Mouse (Mus musculus) forebrain, embryonic 10.5 days (tissue): ENCODE results near the gene Mrpl53. TPM values are rescaled to one million over a fixed set of nuclear protein-coding genes. Genes with fewer than 3 reads are reported as not detected.

Experiments used
- DNase-seq: peaks from one replicate; pipeline ENCODE4 v3.0.0-alpha.2; 2017; ENCODE audit warnings: low spot score; ENCODE audit errors: extremely low spot score
- H3K27ac ChIP-seq: fragments of 300-500 bp; sonication (generic); 2 replicates; pipeline ENCODE4 v1.5.1; 2016; ENCODE audit warnings: mild to moderate bottlenecking
- H3K27me3 ChIP-seq: fragments of 300-500 bp; sonication (generic); 2 replicates; pipeline ENCODE4 v1.6.1; 2016; ENCODE audit warnings: mild to moderate bottlenecking; ENCODE audit not compliant: poor library complexity, severe bottlenecking
- H3K36me3 ChIP-seq: fragments of 300-500 bp; sonication (generic); replicated peaks from 2 replicates; pipeline ENCODE4 v1.6.1; 2016; ENCODE audit warnings: mild to moderate bottlenecking, moderate library complexity
- H3K4me1 ChIP-seq: fragments of 300-500 bp; sonication (generic); 2 replicates; pipeline ENCODE4 v1.6.1; 2016
- H3K4me3 ChIP-seq: fragments of 300-500 bp; sonication (generic); 2 replicates; pipeline ENCODE4 v1.5.1; 2016; ENCODE audit warnings: mild to moderate bottlenecking, moderate library complexity
- H3K9me3 ChIP-seq: fragments of 300-500 bp; sonication (generic); 2 replicates; pipeline ENCODE4 v1.6.1; 2016; ENCODE audit warnings: mild to moderate bottlenecking, moderate library complexity
- WGBS: fragments of 180-500 bp; shearing (Covaris S2); methylation state at CpG from one replicate; pipeline ENCODE4 v1.1.7; 2016; 5-methylcytosine and 5-hydroxymethylcytosine counted together
- polyA plus RNA-seq: library from polyadenylated mRNA; unstranded; fragments of >200 nt; fragmentation: Nextera tagmentation; extraction: Ambion mirVana; gene quantifications from 2 replicates; pipeline ENCODE4 v1.2.1, GENCODE M21; 2016

Gene Mrpl53
- polyA plus RNA-seq, 1 experiment from 2014 or later: 135 TPM

DNA sequence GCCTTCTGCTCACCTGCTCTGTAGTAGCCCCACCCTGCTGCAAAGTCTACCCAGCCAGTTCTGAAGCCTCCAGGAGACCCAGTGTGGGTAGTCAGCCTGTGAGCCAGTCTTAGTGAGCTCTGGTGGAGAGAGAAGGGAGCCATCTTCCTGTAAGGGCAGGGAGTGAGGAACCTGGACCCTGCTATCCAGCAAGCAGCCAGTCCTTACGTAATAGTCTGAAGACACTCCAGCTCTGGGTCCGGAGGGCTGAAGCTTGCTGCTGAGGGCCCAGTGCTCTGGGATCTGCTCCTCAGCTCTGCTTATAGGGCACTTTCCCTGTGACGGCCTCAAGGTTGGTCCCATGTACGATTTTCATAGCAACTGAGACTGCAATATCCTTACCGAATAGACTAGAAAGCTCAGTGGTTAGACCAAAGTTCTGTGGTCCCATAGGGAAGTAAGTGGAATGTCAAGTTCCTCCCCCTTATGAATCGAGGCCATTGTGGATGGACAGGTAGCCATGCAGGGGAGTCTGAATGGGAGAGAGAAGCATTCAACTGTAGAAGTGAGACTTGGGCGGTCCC is 26.2 kb downstream of the Mrpl53 start, which contains the start of gene Rtkn:
Rtkn (plus strand) TSS at position 513 of the 563 bp plus-strand sequence.
- H3K36me3 ChIP-seq: peaks cover 7% of the 10 kb centered on the region
- H3K4me3 ChIP-seq: peak within 1 kb of the TSS; percentile 64
- no peak for DNase-seq
- peaks cover 30% of the 10 kb centered on the region for H3K27me3 ChIP-seq
- WGBS: 54% methylated on average over 7 of the region's 7 CpGs
- H3K27ac ChIP-seq: peak within 1 kb of the TSS; percentile 97
- peaks cover 61% of the 10 kb centered on the region for H3K4me1 ChIP-seq
- no peaks in the 10 kb centered on the region for H3K9me3 ChIP-seq

DNA sequence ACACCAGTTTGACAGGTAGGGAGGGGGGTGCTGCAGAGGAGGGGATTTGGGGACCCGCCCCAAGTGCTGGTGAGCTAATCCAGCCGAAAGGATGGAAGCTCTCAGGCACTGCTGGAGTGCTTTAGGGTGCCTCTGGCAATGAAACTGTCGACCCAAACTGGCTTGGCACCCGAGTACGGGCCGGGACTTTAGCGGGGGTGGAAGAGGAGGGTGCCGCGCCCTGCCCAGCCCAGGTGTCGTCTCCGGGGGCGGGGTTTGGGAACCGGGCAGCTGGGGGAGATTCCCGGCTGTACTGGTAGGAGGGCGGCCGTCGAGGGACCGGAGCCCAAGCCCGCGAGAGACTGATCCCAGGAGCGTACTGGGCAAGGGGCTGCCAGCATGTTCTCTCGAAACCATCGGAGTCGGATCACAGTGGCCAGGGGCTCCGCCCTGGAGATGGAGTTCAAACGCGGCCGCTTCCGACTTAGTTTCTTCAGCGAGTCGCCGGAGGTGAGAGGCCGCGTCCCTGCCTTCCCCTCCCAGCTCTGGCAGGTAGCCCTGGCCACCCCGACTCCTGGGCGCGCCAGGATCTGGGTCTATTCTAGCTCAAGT is 26.8 kb downstream of the Mrpl53 start:
- Histone ChIP-seq H3K4me3 (peak overlapping the region; percentile 64), H3K36me3 (peaks cover 9% of the 10 kb centered on the region), H3K27me3 (peaks cover 31% of the 10 kb centered on the region), H3K9me3 (no peaks in the 10 kb centered on the region), H3K4me1 (peaks cover 64% of the 10 kb centered on the region), H3K27ac (peak overlapping the region; percentile 97)
- DNase-seq: no peak
- 2% methylated on average over 37 of the region's 37 CpGs for WGBS

DNA sequence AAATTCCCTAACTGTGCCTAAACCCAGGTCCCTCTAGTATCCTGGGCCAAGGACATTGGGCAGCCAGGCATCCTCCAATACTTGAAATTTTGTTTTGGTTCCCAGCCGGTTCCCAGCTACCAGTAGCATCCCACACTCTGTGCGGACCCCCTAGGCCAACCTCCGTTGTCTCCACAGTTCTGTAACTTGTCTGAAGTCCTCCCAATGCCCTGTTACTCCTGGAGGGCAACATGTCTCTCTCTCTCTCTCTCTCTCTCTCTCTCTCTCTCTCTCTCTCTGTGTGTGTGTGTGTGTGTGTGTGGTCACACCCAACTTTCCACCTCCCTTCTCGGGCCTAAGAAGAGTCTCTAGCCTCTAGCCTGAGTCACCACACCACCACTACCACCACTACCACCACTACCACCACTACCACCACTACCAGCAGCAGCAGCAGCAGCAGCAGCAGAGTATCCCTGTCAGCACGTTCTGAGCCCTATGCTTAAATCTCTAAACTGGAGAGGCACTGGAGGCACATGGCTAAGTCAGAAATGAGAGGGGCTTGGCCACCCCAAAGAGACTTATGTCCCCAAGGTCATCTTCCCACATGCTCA is 27.5 kb downstream of the Mrpl53 start:
- Histone ChIP-seq H3K27me3 (peaks cover 38% of the 10 kb centered on the region), H3K27ac (peak overlapping the region; percentile 97), H3K4me3 (peak overlapping the region; percentile 64), H3K36me3 (peaks cover 9% of the 10 kb centered on the region), H3K9me3 (no peaks in the 10 kb centered on the region), H3K4me1 (peaks cover 71% of the 10 kb centered on the region)
- 10% methylated on average over 5 of the region's 5 CpGs for WGBS
- DNase-seq: no peak

DNA sequence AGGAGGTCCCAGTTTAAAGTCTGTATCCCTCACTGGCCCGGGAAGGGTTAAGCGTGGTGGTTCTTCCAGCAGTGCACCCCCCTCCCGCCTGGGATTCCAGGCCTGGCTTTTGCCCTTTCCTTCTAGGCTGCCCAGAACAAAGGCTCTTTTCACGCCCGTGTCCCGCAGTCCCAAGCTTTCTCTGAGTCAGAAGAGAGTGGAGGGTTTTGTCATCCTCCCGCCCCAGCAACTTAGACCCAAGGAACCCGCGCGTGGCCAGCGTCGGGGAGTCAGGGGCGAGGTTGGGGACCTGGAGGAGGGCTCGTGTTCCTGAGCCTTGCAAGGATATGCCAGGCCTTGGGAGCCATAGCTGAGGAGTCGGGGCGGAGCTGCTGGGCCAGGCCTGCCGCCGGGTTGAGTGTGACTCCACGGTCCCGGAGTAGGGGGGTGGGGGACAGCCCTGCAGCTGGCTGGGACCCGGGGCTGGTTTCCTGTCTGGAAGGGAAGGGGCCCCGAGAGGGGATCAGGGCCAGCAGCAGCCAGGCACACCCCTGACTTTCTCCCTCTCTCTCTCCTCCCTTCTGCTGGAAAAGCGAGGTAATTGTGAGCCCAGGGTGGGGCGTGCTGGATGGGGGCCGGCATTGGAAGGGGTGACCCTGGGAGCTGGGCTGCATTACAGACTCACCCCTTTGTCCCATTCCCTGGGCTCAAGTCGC is 28.2 kb downstream of the Mrpl53 start:
- under 1% methylated on average over 26 of the region's 26 CpGs for WGBS
- H3K4me1 ChIP-seq: peaks cover 78% of the 10 kb centered on the region

DNA sequence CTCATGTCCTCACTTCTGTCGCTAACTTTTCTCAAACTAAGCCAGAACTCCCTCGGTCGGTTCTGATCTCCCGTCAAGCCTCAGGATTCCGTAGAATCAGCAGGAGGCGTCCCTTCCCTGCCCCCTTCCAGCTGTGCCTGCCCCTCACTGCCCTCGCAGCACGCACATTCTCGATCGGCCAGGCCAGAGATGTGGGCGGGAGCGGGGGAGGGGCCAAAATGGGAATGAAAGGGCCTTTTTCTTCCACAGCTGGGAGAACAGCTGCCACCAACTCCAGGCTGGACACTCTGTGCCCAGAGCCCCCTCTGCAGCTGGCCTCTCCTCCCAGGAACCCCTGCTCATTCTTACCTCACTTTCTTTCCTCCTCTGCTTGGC is 28.7 kb downstream of the Mrpl53 start:
- peak; percentile 94 for DNase-seq
- no peaks in the 10 kb centered on the region for H3K9me3 ChIP-seq
- peak overlapping the region; percentile 64 for H3K4me3 ChIP-seq
- peak overlapping the region; percentile 97 for H3K27ac ChIP-seq
- under 1% methylated on average over 12 of the region's 12 CpGs for whole genome bisulfite sequencing
- peaks cover 50% of the 10 kb centered on the region for H3K27me3 ChIP-seq
- H3K36me3 ChIP-seq: peaks cover 9% of the 10 kb centered on the region
- H3K4me1 ChIP-seq: peaks cover 83% of the 10 kb centered on the region

More for the DNA sequence above, 28.2 kb downstream of the Mrpl53 start:
- Histone ChIP-seq H3K4me3 (peak overlapping the region; percentile 64), H3K9me3 (no peaks in the 10 kb centered on the region), H3K27ac (peak overlapping the region; percentile 97), H3K27me3 (peaks cover 45% of the 10 kb centered on the region), H3K36me3 (peaks cover 9% of the 10 kb centered on the region)
- peak; percentile 87 for DNase-seq

DNA sequence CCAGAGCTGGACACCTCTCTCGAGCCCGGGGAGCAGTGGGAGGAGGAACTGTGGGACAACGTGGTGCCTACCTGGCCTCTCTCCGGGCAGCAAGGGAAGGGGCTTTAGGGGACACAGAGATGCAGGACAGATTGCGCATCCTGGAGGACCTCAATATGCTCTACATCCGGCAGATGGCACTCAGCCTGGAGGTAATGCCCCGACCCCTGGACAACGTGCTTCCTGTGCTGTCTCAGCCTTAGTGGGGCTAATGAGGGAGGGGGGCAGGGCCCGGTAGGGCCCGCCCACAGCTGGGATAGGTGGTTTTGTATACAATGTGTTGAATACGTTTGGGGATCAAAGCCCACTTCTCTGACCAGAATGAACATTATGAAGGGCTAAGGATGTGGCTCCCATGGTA is 29.2 kb downstream of the Mrpl53 start:
- H3K27ac ChIP-seq: peak overlapping the region; percentile 97
- under 1% methylated on average over 11 of the region's 11 CpGs for WGBS
- H3K36me3 ChIP-seq: peaks cover 9% of the 10 kb centered on the region
- peaks cover 88% of the 10 kb centered on the region for H3K4me1 ChIP-seq
- peak overlapping the region; percentile 64 for H3K4me3 ChIP-seq
- DNase-seq: peak; percentile 71
- H3K27me3 ChIP-seq: peaks cover 55% of the 10 kb centered on the region
- H3K9me3 ChIP-seq: no peaks in the 10 kb centered on the region

DNA sequence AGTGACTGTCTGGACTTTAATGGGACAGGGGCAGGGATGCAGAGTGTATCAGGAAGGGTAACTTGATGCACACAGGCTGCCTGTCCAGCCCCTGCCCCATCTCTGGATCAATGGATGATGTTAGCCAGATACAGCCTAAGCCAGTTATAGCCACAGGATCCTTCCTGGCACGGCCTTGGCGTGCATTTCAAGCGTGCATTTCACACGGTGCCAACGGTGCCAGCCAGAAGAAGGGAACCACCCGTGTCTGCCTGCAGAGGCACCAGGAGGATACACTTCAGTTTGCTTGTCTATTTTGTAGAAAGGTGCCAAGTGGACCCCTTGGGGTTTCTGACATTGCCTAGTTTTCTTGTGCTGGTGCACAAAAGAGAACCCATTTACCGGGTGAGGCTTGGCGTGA is 31.2 kb downstream of the Mrpl53 start:
- no peak for DNase-seq
- 0 out of 2 replicates have a peak overlapping the region, but pooled peaks have one; percentile 11 for H3K27ac ChIP-seq
- no peaks in the 10 kb centered on the region for H3K9me3 ChIP-seq
- H3K27me3 ChIP-seq: peaks cover 42% of the 10 kb centered on the region
- WGBS: 90% methylated on average over 8 of the region's 8 CpGs
- H3K4me3 ChIP-seq: 0 out of 2 replicates have a peak overlapping the region, but pooled peaks have one; percentile 3
- H3K4me1 ChIP-seq: peaks cover 84% of the 10 kb centered on the region
- H3K36me3 ChIP-seq: peaks cover 9% of the 10 kb centered on the region

DNA sequence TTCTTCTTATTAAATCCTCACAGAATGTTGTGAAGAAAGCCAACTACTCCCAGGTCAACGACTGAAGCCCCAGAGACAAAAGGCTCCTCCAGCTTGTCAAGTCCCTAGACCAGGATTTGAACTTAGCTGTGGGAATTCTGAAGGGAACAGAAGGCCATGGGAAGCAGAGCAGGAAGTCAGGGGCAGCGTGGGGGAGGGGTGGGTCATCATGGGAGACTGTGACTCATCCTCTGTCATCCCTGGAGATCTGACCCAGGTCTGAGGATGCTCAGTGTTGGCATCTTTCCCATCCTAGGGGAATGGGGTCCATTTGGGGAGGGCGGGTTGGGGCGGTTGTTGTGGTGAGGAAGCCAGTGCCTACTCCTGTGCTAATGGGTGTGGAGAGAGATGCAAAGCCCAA is 32.8 kb downstream of the Mrpl53 start:
- Histone ChIP-seq H3K4me1 (peaks cover 77% of the 10 kb centered on the region), H3K27me3 (peaks cover 26% of the 10 kb centered on the region), H3K4me3 (peak overlapping the region; percentile 51), H3K27ac (peak overlapping the region; percentile 80), H3K9me3 (no peaks in the 10 kb centered on the region), H3K36me3 (peaks cover 17% of the 10 kb centered on the region)
- WGBS: 22% methylated on average over 4 of the region's 4 CpGs
- no peak for DNase-seq

DNA sequence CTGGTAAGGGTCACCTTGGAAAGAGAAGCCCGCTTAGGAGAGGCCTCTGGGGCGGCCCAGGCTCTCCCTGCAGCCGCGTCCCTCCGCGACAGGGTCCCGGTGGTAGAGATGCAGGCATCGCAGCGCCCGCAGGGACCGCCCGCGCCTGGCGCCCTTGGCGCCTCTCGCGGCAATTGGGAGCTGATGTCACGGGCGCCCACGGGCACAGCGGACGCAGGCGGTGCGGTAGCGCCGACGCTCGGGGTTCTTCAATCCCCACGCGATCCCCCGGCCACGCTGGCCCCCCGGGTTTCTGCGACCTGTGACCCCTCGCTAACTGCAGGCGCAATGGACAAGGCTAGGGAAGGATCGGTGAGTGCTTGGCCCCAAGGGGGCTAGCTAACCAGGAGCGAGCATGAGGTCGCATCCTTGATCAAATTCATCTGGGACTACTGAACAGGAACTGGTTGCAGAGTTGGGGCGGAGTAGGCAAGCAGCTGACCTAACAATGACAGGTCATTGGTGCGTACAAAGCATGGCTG is 33.4 kb downstream of the Mrpl53 start:
- DNase-seq: no peak
- 1% methylated on average over 41 of the region's 41 CpGs for WGBS
- H3K4me3 ChIP-seq: peak overlapping the region; percentile 51
- peaks cover 23% of the 10 kb centered on the region for H3K36me3 ChIP-seq
- no peaks in the 10 kb centered on the region for H3K9me3 ChIP-seq
- H3K27ac ChIP-seq: peak overlapping the region; percentile 80
- peaks cover 77% of the 10 kb centered on the region for H3K4me1 ChIP-seq
- H3K27me3 ChIP-seq: peaks cover 26% of the 10 kb centered on the region

DNA sequence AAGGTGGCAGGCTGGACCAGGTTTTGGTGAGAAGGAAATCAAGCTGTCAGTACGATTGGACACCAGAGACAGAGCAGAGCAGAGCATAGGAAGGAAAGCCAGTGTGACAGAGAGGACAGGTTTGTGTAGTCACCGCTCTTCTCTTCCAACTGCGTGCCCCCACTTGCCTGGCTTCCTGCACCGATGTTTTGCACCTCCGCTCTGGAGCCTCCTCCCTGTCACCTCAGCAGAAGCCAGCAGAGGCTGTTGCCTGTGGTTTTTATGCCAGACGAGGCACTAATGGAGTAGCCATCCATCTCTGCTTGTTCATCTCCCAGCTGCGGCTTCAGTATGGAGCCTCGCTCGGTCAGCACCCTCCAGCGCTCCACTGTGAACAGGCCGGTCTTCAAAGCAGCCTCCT is 34.0 kb downstream of the Mrpl53 start:
- 52% methylated on average over 11 of the region's 11 CpGs for WGBS
- H3K4me1 ChIP-seq: peaks cover 73% of the 10 kb centered on the region
- peak overlapping the region; percentile 80 for H3K27ac ChIP-seq
- H3K4me3 ChIP-seq: 0 out of 2 replicates have a peak overlapping the region, but pooled peaks have one; percentile 51
- H3K9me3 ChIP-seq: no peaks in the 10 kb centered on the region
- no peak for DNase-seq
- H3K36me3 ChIP-seq: peaks cover 29% of the 10 kb centered on the region
- H3K27me3 ChIP-seq: peaks cover 26% of the 10 kb centered on the region

DNA sequence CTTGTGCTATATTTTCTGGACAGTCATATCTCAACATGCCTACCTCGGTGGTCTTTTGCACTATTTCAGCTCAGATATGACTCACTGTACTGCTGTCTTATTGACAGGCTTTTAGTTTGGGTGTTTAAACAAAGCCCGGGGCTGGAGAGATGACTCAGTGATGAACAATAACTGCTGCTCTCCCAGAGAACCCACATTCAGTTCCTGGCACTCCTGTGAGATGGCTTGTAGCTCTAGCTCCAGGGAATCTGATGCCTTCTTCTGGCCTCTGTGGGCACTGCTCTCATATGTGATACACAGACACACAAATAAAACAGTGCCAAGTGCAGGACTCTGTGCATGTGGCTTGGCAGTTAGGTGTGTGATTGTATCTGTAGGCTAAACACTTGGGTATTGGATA is 36.4 kb downstream of the Mrpl53 start:
- WGBS: 86% methylated on average over 2 of the region's 2 CpGs
- Histone ChIP-seq H3K4me3 (no peak overlapping the region), H3K27me3 (peaks cover 26% of the 10 kb centered on the region), H3K36me3 (peaks cover 44% of the 10 kb centered on the region), H3K27ac (no peak overlapping the region), H3K9me3 (no peaks in the 10 kb centered on the region), H3K4me1 (peaks cover 50% of the 10 kb centered on the region)
- no peak for DNase-seq

DNA sequence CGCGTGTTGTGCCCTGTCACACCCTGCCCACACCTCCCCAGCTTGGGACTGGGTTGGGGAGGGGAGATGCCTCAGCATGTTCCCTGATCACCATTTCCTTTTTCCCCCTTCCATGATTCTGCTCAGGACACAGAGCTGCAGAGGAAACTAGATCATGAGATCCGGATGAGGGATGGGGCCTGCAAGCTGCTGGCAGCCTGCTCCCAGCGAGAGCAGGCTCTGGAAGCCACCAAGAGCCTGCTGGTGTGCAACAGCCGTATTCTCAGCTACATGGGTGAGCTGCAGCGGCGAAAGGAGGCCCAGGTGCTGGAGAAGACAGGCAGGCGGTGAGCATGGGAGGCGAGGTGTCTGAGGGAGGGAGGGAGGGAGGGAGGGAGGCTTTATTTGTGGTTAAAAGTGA is 37.0 kb downstream of the Mrpl53 start:
- DNase-seq: no peak
- 74% methylated on average over 9 of the region's 9 CpGs for WGBS
- peaks cover 24% of the 10 kb centered on the region for H3K27me3 ChIP-seq
- H3K27ac ChIP-seq: peak overlapping the region; percentile 44; the same call in 1 of the 2 replicates
- peaks cover 50% of the 10 kb centered on the region for H3K36me3 ChIP-seq
- no peaks in the 10 kb centered on the region for H3K9me3 ChIP-seq
- peaks cover 51% of the 10 kb centered on the region for H3K4me1 ChIP-seq
- no peak overlapping the region for H3K4me3 ChIP-seq
